Mouse (Mus musculus) cerebellum, adult 2 months (tissue): ENCODE data around the gene Gabarapl2.

ENCODE experiments used
- CTCF ChIP-seq: fragments of 200-500 bp; IDR thresholded peaks from 2 replicates; pipeline ENCODE4 v1.5.1; 2011; ENCODE audit warnings: low read depth, mild to moderate bottlenecking, control low read depth, low read length, moderate library complexity, borderline replicate concordance; ENCODE audit not compliant: insufficient read depth
- POLR2A ChIP-seq: fragments of 200-500 bp; IDR thresholded peaks from 2 replicates; pipeline ENCODE4 v1.6.1; 2011; ENCODE audit warnings: low read length, control low read depth, borderline replicate concordance; ENCODE audit not compliant: insufficient read depth

- TF ChIP-seq POLR2A (no peak), CTCF (no peak)
These were observed 10.8 kb downstream of the Gabarapl2 start for GRCm38 (mm10) chr8:111951317-111951716.
